14 mouse cellular contexts compared by ENCODE assay signal in the genomic region with DNA sequence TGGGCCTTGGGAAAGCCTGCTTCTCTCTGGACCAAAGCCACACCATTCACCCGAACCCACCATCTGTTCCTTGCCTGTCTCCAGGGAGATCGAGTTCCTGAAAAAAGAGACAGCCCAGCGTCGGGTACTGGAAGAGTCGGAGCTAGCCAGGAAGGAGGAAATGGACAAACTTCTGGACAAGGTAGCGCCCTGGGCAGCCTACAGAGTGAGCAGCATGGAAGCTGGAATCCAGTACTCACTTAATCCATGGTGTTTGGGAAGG. TPM values are rescaled to one million over a fixed set of nuclear protein-coding genes. Genes with fewer than 3 reads are reported as not detected.
DNase-seq lines count a peak whose midpoint lies in the region; ATAC-seq and TF ChIP-seq lines count a peak whose summit lies in the region.
"Had no signal": no experiment of that assay in that cellular context is flagged by ENCODE, and none has a peak within 500 bp of the region (broad histone marks: within the 10 kb centered on the region; RNA-seq: fewer than 3 reads in every experiment).

No protein-coding gene starts in this region.

- H3K36me3 ChIP-seq in heart, embryonic 11.5 days (ENCODE audit: control insufficient read depth, insufficient read depth, low read length) = peaks cover 20% of the 10 kb centered on the region
- peaks cover 45% of the 10 kb centered on the region for H3K36me3 ChIP-seq in liver, embryonic 11.5 days (ENCODE audit: control insufficient read depth, insufficient read depth, low read length)
- H3K36me3 ChIP-seq in limb, embryonic 10.5 days = peaks cover 61% of the 10 kb centered on the region
- H3K36me3 ChIP-seq in stomach, postnatal 0 days (ENCODE audit: control insufficient read depth, insufficient read depth, low read length) = peaks cover 22% of the 10 kb centered on the region

- ATAC-seq in heart, embryonic 11.5 days (replicated peaks; ENCODE audit: insufficient number of reproducible peaks, low FRiP score, low TSS enrichment) = no peak
- ATAC-seq in liver, embryonic 11.5 days (replicated peaks; ENCODE audit: low FRiP score) = no peak
- no peak for ATAC-seq in stomach, postnatal 0 days (ENCODE audit: low FRiP score, low TSS enrichment)
- ATAC-seq: lung, postnatal 0 days had no signal

- 76% methylated on average over 6 of the region's 6 CpGs for WGBS in heart, embryonic 11.5 days (ENCODE audit: insufficient replicate concordance)
- WGBS in liver, embryonic 11.5 days = 73% methylated on average over 6 of the region's 6 CpGs
- 79% methylated on average over 6 of the region's 6 CpGs for WGBS in limb, embryonic 10.5 days
- WGBS in stomach, postnatal 0 days = 55% methylated on average over 6 of the region's 6 CpGs

- peaks cover 61% of the 10 kb centered on the region for H3K4me1 ChIP-seq in heart, embryonic 11.5 days (ENCODE audit: control insufficient read depth, insufficient read depth, low read length)
- peaks cover 79% of the 10 kb centered on the region for H3K4me1 ChIP-seq in liver, embryonic 11.5 days (replicated peaks; ENCODE audit: control insufficient read depth, insufficient read depth, low read length)
- H3K4me1 ChIP-seq in limb, embryonic 10.5 days = peaks cover 51% of the 10 kb centered on the region
- peaks cover 12% of the 10 kb centered on the region for H3K4me1 ChIP-seq in stomach, postnatal 0 days (replicated peaks; ENCODE audit: control insufficient read depth, insufficient read depth)

- H3K4me2 ChIP-seq in heart, embryonic 11.5 days = no peak overlapping the region
- no peak overlapping the region for H3K4me2 ChIP-seq in liver, embryonic 11.5 days
- no peak overlapping the region for H3K4me2 ChIP-seq in stomach, postnatal 0 days (replicated peaks; ENCODE audit: low read depth)
- H3K4me2 ChIP-seq: hindbrain, embryonic 15.5 days; neural tube, embryonic 13.5 days had no signal

- H3K27me3 ChIP-seq in heart, embryonic 11.5 days (ENCODE audit: control insufficient read depth, insufficient read depth, low read length) = no peaks in the 10 kb centered on the region
- H3K27me3 ChIP-seq in liver, embryonic 11.5 days (replicated peaks; ENCODE audit: control insufficient read depth, insufficient read depth, low read length) = no peaks in the 10 kb centered on the region
- H3K27me3 ChIP-seq in limb, embryonic 10.5 days (ENCODE audit: low read depth, poor library complexity, severe bottlenecking) = no peaks in the 10 kb centered on the region
- H3K27me3 ChIP-seq in stomach, postnatal 0 days (ENCODE audit: control insufficient read depth, insufficient read depth, low read length) = no peaks in the 10 kb centered on the region
- H3K27me3 ChIP-seq: hindbrain, embryonic 15.5 days; neural tube, embryonic 13.5 days had no signal

- peak overlapping the region; percentile 50 for H3K9ac ChIP-seq in heart, embryonic 11.5 days (ENCODE audit: low read depth, low read length)
- H3K9ac ChIP-seq in liver, embryonic 11.5 days (ENCODE audit: low read depth, low read length) = no peak overlapping the region
- H3K9ac ChIP-seq in stomach, postnatal 0 days (ENCODE audit: low read length) = no peak overlapping the region
- H3K9ac ChIP-seq: hindbrain, embryonic 15.5 days; neural tube, embryonic 13.5 days had no signal

- DNase-seq in heart, adult 11 months = no peak
- DNase-seq in liver, embryonic 11.5 days (ENCODE audit: low spot score) = no peak
- DNase-seq in liver = no peak
- no peak for DNase-seq in limb, embryonic 10.5 days (ENCODE audit: low spot score)
- no peak for DNase-seq in stomach, postnatal 0 days (ENCODE audit: low spot score)
- DNase-seq in MN1 (ENCODE audit: low spot score) = no peak
- DNase-seq: adrenal gland, adult 8-10 months had no signal

- TF ChIP-seq CTCF in stomach, postnatal 0 days (IDR thresholded peaks at IDR 0.05; ENCODE audit: low read depth) = no peak

- H3K4me3 ChIP-seq in heart, embryonic 11.5 days (ENCODE audit: low read depth, low read length) = no peak overlapping the region
- no peak overlapping the region for H3K4me3 ChIP-seq in liver, embryonic 11.5 days (ENCODE audit: low read depth, low read length)
- H3K4me3 ChIP-seq in limb, embryonic 10.5 days = no peak overlapping the region
- H3K4me3 ChIP-seq in stomach, postnatal 0 days (ENCODE audit: low read depth, low read length) = no peak overlapping the region
- H3K4me3 ChIP-seq: hindbrain, embryonic 15.5 days; neural tube, embryonic 13.5 days had no signal

- peak overlapping the region; percentile 41; the same call in 1 of the 2 replicates for H3K27ac ChIP-seq in heart, embryonic 11.5 days (ENCODE audit: low read depth, low read length)
- peak overlapping the region; percentile 73; the same call in 1 of the 2 replicates for H3K27ac ChIP-seq in liver, embryonic 11.5 days (ENCODE audit: low read depth, low read length)
- H3K27ac ChIP-seq in limb, embryonic 10.5 days = peak overlapping the region; percentile 26; the same call in 1 of the 2 replicates
- H3K27ac ChIP-seq in stomach, postnatal 0 days (replicated peaks) = peak overlapping the region; percentile 24; the same call in 1 of the 2 replicates
- H3K27ac ChIP-seq: hindbrain, embryonic 15.5 days had no signal

- TF ChIP-seq EP300 in stomach, postnatal 0 days (optimal IDR thresholded peaks at IDR 0.05) = no peak

- no peaks in the 10 kb centered on the region for H3K9me3 ChIP-seq in heart, embryonic 11.5 days (replicated peaks; ENCODE audit: control insufficient read depth, low read length)
- H3K9me3 ChIP-seq in liver, embryonic 11.5 days (ENCODE audit: control insufficient read depth, low read length) = no peaks in the 10 kb centered on the region
- no peaks in the 10 kb centered on the region for H3K9me3 ChIP-seq in limb, embryonic 10.5 days (replicated peaks)
- H3K9me3 ChIP-seq in stomach, postnatal 0 days (ENCODE audit: control insufficient read depth, low read length) = no peaks in the 10 kb centered on the region
- H3K9me3 ChIP-seq: hindbrain, embryonic 15.5 days; neural tube, embryonic 13.5 days had no signal

RNA-seq across cellular contexts. Expression of a gene that starts 4.8 kb away (rescaled TPM):
- 16.0 and 16.3 TPM in 2 replicates for polyA plus RNA-seq in heart, embryonic 11.5 days (2014; fragmentation: Nextera tagmentation; extraction: Ambion mirVana)
- polyA plus RNA-seq in liver, embryonic 11.5 days (2014; fragmentation: Nextera tagmentation; extraction: Ambion mirVana) = 55.8 and 57.8 TPM in 2 replicates
- polyA plus RNA-seq in limb, embryonic 10.5 days (2016; fragmentation: Nextera tagmentation; extraction: Ambion mirVana) = 29.7 and 39.2 TPM in 2 replicates
- polyA plus RNA-seq in stomach, postnatal 0 days (2015; fragmentation: Nextera tagmentation; extraction: Ambion mirVana) = 6.7 and 7.2 TPM in 2 replicates

RNA-seq across cellular contexts. Expression of a gene that starts 14.0 kb away (rescaled TPM):
- polyA plus RNA-seq in heart, embryonic 11.5 days (2014; fragmentation: Nextera tagmentation; extraction: Ambion mirVana) = 11.4 and 16.3 TPM in 2 replicates
- polyA plus RNA-seq in liver, embryonic 11.5 days (2014; fragmentation: Nextera tagmentation; extraction: Ambion mirVana) = 21.9 and 27.9 TPM in 2 replicates
- 9.9 and 10.8 TPM in 2 replicates for polyA plus RNA-seq in limb, embryonic 10.5 days (2016; fragmentation: Nextera tagmentation; extraction: Ambion mirVana)
- polyA plus RNA-seq in stomach, postnatal 0 days (2015; fragmentation: Nextera tagmentation; extraction: Ambion mirVana) = 4.9 and 5.4 TPM in 2 replicates

RNA-seq across cellular contexts. Expression of a gene that starts 28.7 kb away (rescaled TPM):
- 24.7 and 25.3 TPM in 2 replicates for polyA plus RNA-seq in heart, embryonic 11.5 days (2014; fragmentation: Nextera tagmentation; extraction: Ambion mirVana)
- 0.22 and 0.30 TPM in 2 replicates for polyA plus RNA-seq in liver, embryonic 11.5 days (2014; fragmentation: Nextera tagmentation; extraction: Ambion mirVana)
- polyA plus RNA-seq in limb, embryonic 10.5 days (2016; fragmentation: Nextera tagmentation; extraction: Ambion mirVana) = 0.23 TPM in 1 of 2 replicates, not detected in the other
- polyA plus RNA-seq in stomach, postnatal 0 days (2015; fragmentation: Nextera tagmentation; extraction: Ambion mirVana) = 0.47 and 0.80 TPM in 2 replicates
- polyA plus RNA-seq: neural tube, embryonic 13.5 days had no signal

RNA-seq across cellular contexts. Expression of a gene that starts 36.3 kb away (rescaled TPM):
- 45.6 and 53.0 TPM in 2 replicates for polyA plus RNA-seq in heart, embryonic 11.5 days (2014; fragmentation: Nextera tagmentation; extraction: Ambion mirVana)
- 14.9 and 15.2 TPM in 2 replicates for polyA plus RNA-seq in liver, embryonic 11.5 days (2014; fragmentation: Nextera tagmentation; extraction: Ambion mirVana)
- 9.8 and 21.2 TPM in 2 replicates for polyA plus RNA-seq in limb, embryonic 10.5 days (2016; fragmentation: Nextera tagmentation; extraction: Ambion mirVana)
- polyA plus RNA-seq in stomach, postnatal 0 days (2015; fragmentation: Nextera tagmentation; extraction: Ambion mirVana) = 29.8 and 39.0 TPM in 2 replicates

RNA-seq across cellular contexts. Expression of a gene that starts 37.5 kb away (rescaled TPM):
- polyA plus RNA-seq in heart, embryonic 11.5 days (2014; fragmentation: Nextera tagmentation; extraction: Ambion mirVana) = 0.24 TPM in 1 of 2 replicates, not detected in the other
- polyA plus RNA-seq in liver, embryonic 11.5 days (2014; fragmentation: Nextera tagmentation; extraction: Ambion mirVana) = not detected in 2 replicates
- not detected in 2 replicates for polyA plus RNA-seq in limb, embryonic 10.5 days (2016; fragmentation: Nextera tagmentation; extraction: Ambion mirVana)
- not detected in 2 replicates for polyA plus RNA-seq in stomach, postnatal 0 days (2015; fragmentation: Nextera tagmentation; extraction: Ambion mirVana)
- polyA plus RNA-seq: hindbrain, embryonic 15.5 days; kidney, embryonic 14.5 days; limb, embryonic 11.5 days; lung, postnatal 0 days; neural tube, embryonic 13.5 days; spleen, adult 2 months had no signal

Comparison
In these comparisons a context has a peak if more than half of its experiments do, and no peak if none do; other contexts are left out.
1. RNA of a gene that starts 28.7 kb away (polyA plus RNA-seq): 24.7 to 25.3 TPM in heart, embryonic 11.5 days; 0.47 to 0.80 TPM in stomach, postnatal 0 days, 0.22 to 0.30 TPM in liver, embryonic 11.5 days and 0.23 TPM in limb, embryonic 10.5 days; every median in the first group is over 10 times any median in the second.
2. Peak in every context shown above with its lines, with median percentiles within 50 percentile points of each other: H3K27ac ChIP-seq.